Mouse (Mus musculus): ENCODE results near the gene Ccdc8.
A peak's percentile ranks its signal among the peaks of the same experiment; 100 is the strongest.

The Ccdc8 gene

GRCm38 (mm10) chr7:16995345-16995744 lies 2.8 kb downstream of the Ccdc8 start:
- Histone ChIP-seq H3K36me3 (ENCODE audit: insufficient read depth, low read length) (peaks cover 26% of the 10 kb centered on the region), H3K4me3 (replicated peaks; ENCODE audit: low read length) (peak overlapping the region; percentile 81; the same call in 1 of the 2 replicates), H3K4me1 (replicated peaks; ENCODE audit: low read depth, low read length) (peaks cover 50% of the 10 kb centered on the region), H3K9me3 (ENCODE audit: low read length) (no peaks in the 10 kb centered on the region), H3K27me3 (ENCODE audit: insufficient read depth, low read length) (peaks cover 22% of the 10 kb centered on the region)
- TF ChIP-seq POU5F1 (IDR thresholded peaks at IDR 0.05; ENCODE audit: borderline replicate concordance, low read length) (no peak), CTCF (conservative IDR thresholded peaks at IDR 0.05; ENCODE audit: low read length) (no peak), NANOG (IDR thresholded peaks at IDR 0.05; ENCODE audit: borderline replicate concordance, low read length) (no peak)

DNA sequence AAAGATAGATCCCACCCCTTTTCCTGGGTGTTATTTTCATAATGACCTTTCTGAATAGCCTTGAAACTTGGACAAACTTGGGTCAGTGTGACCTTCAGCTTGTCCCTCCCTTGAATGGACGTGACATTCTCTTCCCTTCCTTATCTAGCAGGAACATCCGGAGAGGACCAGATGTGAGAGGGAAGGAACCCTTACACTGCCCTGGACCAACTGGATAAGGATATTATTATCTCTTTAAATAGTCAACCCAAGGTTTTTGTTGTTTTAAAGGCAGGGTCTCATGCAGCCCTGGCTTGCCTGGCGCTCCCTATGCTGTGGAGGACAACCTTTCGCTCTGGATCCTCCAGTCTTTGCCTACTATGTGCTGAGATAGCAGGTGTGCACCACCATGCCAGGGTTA lies 6.7 kb downstream of the Ccdc8 start:
- H3K4me1 ChIP-seq (replicated peaks; ENCODE audit: low read depth, low read length): peaks cover 40% of the 10 kb centered on the region
- peaks cover 38% of the 10 kb centered on the region for H3K36me3 ChIP-seq (ENCODE audit: insufficient read depth, low read length)
- H3K9me3 ChIP-seq (ENCODE audit: low read length): peaks cover 5% of the 10 kb centered on the region; the same call in 1 of the 2 replicates
- H3K4me3 ChIP-seq (replicated peaks; ENCODE audit: low read length): no peak overlapping the region
- TF ChIP-seq POU5F1 (IDR thresholded peaks at IDR 0.05; ENCODE audit: borderline replicate concordance, low read length) (no peak), CTCF (conservative IDR thresholded peaks at IDR 0.05; ENCODE audit: low read length) (no peak), NANOG (IDR thresholded peaks at IDR 0.05; ENCODE audit: borderline replicate concordance, low read length) (no peak)
- H3K27me3 ChIP-seq (ENCODE audit: insufficient read depth, low read length): peaks cover 19% of the 10 kb centered on the region

GRCm38 (mm10) chr7:16999650-17000049 lies 7.1 kb downstream of the Ccdc8 start:
- H3K4me3 ChIP-seq (replicated peaks; ENCODE audit: low read length): no peak overlapping the region
- TF ChIP-seq NANOG (IDR thresholded peaks at IDR 0.05; ENCODE audit: borderline replicate concordance, low read length): no peak
- TF ChIP-seq CTCF (conservative IDR thresholded peaks at IDR 0.05; ENCODE audit: low read length): peak; percentile 100
- TF ChIP-seq POU5F1 (IDR thresholded peaks at IDR 0.05; ENCODE audit: borderline replicate concordance, low read length): no peak
- H3K36me3 ChIP-seq (ENCODE audit: insufficient read depth, low read length): peaks cover 42% of the 10 kb centered on the region
- peaks cover 15% of the 10 kb centered on the region for H3K27me3 ChIP-seq (ENCODE audit: insufficient read depth, low read length)
- peaks cover 40% of the 10 kb centered on the region for H3K4me1 ChIP-seq (replicated peaks; ENCODE audit: low read depth, low read length)
- peaks cover 5% of the 10 kb centered on the region; the same call in 1 of the 2 replicates for H3K9me3 ChIP-seq (ENCODE audit: low read length)

GRCm38 (mm10) chr7:17002375-17003195 lies 10.1 kb downstream of the Ccdc8 start:
- Histone ChIP-seq H3K27me3 (ENCODE audit: insufficient read depth, low read length) (no peaks in the 10 kb centered on the region), H3K4me1 (replicated peaks; ENCODE audit: low read depth, low read length) (peaks cover 38% of the 10 kb centered on the region), H3K9me3 (ENCODE audit: low read length) (peaks cover 5% of the 10 kb centered on the region; the same call in 1 of the 2 replicates), H3K4me3 (replicated peaks; ENCODE audit: low read length) (no peak overlapping the region), H3K36me3 (ENCODE audit: insufficient read depth, low read length) (peaks cover 50% of the 10 kb centered on the region)
- TF ChIP-seq CTCF (conservative IDR thresholded peaks at IDR 0.05; ENCODE audit: low read length) (no peak; the same call in none of the 2 replicates), NANOG (IDR thresholded peaks at IDR 0.05; ENCODE audit: borderline replicate concordance, low read length) (peak; percentile 45; the same call in 1 of the 2 replicates)

GRCm38 (mm10) chr7:17003230-17003960 lies 10.9 kb downstream of the Ccdc8 start:
- Histone ChIP-seq H3K9me3 (ENCODE audit: low read length) (peaks cover 5% of the 10 kb centered on the region; the same call in 1 of the 2 replicates), H3K27me3 (ENCODE audit: insufficient read depth, low read length) (no peaks in the 10 kb centered on the region), H3K4me3 (replicated peaks; ENCODE audit: low read length) (no peak overlapping the region), H3K36me3 (ENCODE audit: insufficient read depth, low read length) (peaks cover 54% of the 10 kb centered on the region), H3K4me1 (replicated peaks; ENCODE audit: low read depth, low read length) (peaks cover 38% of the 10 kb centered on the region)
- TF ChIP-seq POU5F1 (IDR thresholded peaks at IDR 0.05; ENCODE audit: borderline replicate concordance, low read length): no peak
- no peak for TF ChIP-seq NANOG (IDR thresholded peaks at IDR 0.05; ENCODE audit: borderline replicate concordance, low read length)
- TF ChIP-seq CTCF (conservative IDR thresholded peaks at IDR 0.05; ENCODE audit: low read length): no peak

DNA sequence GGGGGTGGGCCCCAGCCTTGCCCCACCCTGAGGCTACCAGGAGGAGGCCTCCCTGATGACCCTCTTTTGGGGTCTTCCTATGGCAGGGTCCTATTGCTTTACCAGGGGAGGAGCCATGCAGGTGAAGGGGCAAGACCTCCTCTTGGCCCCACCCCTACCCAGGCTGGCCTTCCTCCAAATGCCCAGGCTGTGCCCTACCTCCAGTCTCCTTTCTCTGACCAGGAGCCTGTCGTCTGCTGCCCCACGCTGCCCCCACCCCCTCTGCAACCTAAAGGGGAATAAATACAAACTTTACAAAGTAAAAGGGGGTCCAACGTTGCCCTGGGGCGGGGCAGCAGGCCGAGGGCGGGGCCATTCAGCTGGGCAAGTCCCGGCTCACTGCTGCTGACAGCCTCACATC lies 12.2 kb downstream of the Ccdc8 start:
- H3K4me1 ChIP-seq (replicated peaks; ENCODE audit: low read depth, low read length): peaks cover 38% of the 10 kb centered on the region
- peaks cover 5% of the 10 kb centered on the region; the same call in 1 of the 2 replicates for H3K9me3 ChIP-seq (ENCODE audit: low read length)
- H3K36me3 ChIP-seq (ENCODE audit: insufficient read depth, low read length): peaks cover 67% of the 10 kb centered on the region
- H3K27me3 ChIP-seq (ENCODE audit: insufficient read depth, low read length): no peaks in the 10 kb centered on the region
- no peak overlapping the region for H3K4me3 ChIP-seq (replicated peaks; ENCODE audit: low read length)
- TF ChIP-seq POU5F1 (IDR thresholded peaks at IDR 0.05; ENCODE audit: borderline replicate concordance, low read length) (no peak), NANOG (IDR thresholded peaks at IDR 0.05; ENCODE audit: borderline replicate concordance, low read length) (no peak), CTCF (conservative IDR thresholded peaks at IDR 0.05; ENCODE audit: low read length) (no peak)

DNA sequence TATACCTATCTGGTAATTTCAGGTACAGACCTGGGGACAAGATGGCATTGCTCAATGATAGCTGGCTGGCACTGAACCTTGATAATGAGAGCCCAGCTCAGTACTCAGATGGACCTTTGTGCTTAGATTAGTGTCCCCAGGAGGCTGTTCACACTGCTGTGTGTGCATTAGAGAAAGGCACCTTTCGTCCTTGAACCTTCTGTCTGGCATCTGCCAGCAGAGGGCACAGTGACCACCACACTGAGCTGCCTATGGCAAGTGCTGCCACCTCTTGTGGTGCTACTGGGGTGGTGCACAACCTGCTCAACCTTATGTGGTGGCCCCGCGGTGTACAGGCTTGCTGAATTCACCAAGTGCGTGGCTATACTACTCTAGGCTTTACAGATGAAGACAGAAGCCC lies 14.8 kb downstream of the Ccdc8 start:
- TF ChIP-seq NANOG (IDR thresholded peaks at IDR 0.05; ENCODE audit: borderline replicate concordance, low read length): no peak
- no peak for TF ChIP-seq POU5F1 (IDR thresholded peaks at IDR 0.05; ENCODE audit: borderline replicate concordance, low read length)
- TF ChIP-seq CTCF (conservative IDR thresholded peaks at IDR 0.05; ENCODE audit: low read length): no peak
- Histone ChIP-seq H3K4me1 (replicated peaks; ENCODE audit: low read depth, low read length) (peaks cover 37% of the 10 kb centered on the region), H3K36me3 (ENCODE audit: insufficient read depth, low read length) (peaks cover 93% of the 10 kb centered on the region), H3K27me3 (ENCODE audit: insufficient read depth, low read length) (no peaks in the 10 kb centered on the region), H3K9me3 (ENCODE audit: low read length) (no peaks in the 10 kb centered on the region), H3K4me3 (replicated peaks; ENCODE audit: low read length) (no peak overlapping the region)

DNA sequence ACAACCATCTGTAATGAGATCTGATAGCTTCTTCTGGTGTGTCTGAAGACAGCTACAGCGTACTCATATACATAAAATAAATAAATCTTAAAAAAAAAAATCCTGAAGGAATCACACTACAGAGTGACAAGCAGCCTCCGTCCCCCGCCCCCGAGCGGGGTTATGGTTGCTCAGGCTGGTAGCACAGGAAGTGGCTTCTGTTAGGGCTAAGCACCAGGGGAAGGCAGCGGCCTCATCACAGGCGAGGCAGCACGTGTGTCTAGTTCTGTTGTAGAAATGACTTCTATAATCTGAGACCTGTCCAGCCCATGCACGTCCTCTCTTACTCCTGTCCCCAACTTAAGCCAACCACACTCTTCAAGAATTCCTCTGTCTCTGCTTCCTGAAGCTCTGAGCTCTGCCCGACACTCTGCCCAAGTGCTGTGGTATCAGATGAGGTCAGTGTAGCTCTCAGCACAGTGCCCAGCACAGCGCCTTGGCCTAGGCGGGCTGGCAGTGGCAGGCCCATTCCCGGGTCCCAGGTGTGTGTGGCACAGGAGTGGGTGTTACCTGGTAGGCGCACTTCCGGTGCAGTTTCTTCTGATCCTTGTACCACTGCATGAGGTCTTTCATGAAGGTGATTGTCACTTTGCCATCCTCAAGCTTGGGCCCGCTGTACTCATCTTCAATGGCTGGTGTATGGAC lies 17.0 kb downstream of the Ccdc8 start:
- no peaks in the 10 kb centered on the region for H3K9me3 ChIP-seq (ENCODE audit: low read length)
- no peak for TF ChIP-seq CTCF (conservative IDR thresholded peaks at IDR 0.05; ENCODE audit: low read length)
- TF ChIP-seq NANOG (IDR thresholded peaks at IDR 0.05; ENCODE audit: borderline replicate concordance, low read length): no peak
- no peak for TF ChIP-seq POU5F1 (IDR thresholded peaks at IDR 0.05; ENCODE audit: borderline replicate concordance, low read length)
- H3K4me3 ChIP-seq (replicated peaks; ENCODE audit: low read length): no peak overlapping the region
- H3K4me1 ChIP-seq (replicated peaks; ENCODE audit: low read depth, low read length): peaks cover 18% of the 10 kb centered on the region
- H3K36me3 ChIP-seq (ENCODE audit: insufficient read depth, low read length): peaks cover 100% of the 10 kb centered on the region
- H3K27me3 ChIP-seq (ENCODE audit: insufficient read depth, low read length): no peaks in the 10 kb centered on the region
